Mouse (Mus musculus) heart, embryonic 10.5 days (tissue): ENCODE results near the gene Tbx10. TPM values are rescaled to one million over a fixed set of nuclear protein-coding genes. Genes with fewer than 3 reads are reported as not detected.

Experiments used
- DNase-seq: peaks from one replicate; pipeline ENCODE4 v3.0.0-alpha.2; 2017; ENCODE audit warnings: low spot score
- H3K27ac ChIP-seq: fragments of 300-500 bp; sonication (generic); 2 replicates; pipeline ENCODE4 v1.5.1; 2016; ENCODE audit warnings: mild to moderate bottlenecking
- H3K27me3 ChIP-seq: fragments of 300-500 bp; sonication (generic); 2 replicates; pipeline ENCODE4 v1.6.1; 2016; ENCODE audit warnings: mild to moderate bottlenecking; ENCODE audit not compliant: poor library complexity, insufficient read depth, severe bottlenecking
- H3K36me3 ChIP-seq: fragments of 300-500 bp; sonication (generic); 2 replicates; pipeline ENCODE4 v1.6.1; 2016; ENCODE audit warnings: mild to moderate bottlenecking, moderate library complexity
- H3K4me1 ChIP-seq: fragments of 300-500 bp; sonication (generic); 2 replicates; pipeline ENCODE4 v1.6.1; 2016; ENCODE audit warnings: mild to moderate bottlenecking
- H3K4me3 ChIP-seq: fragments of 300-500 bp; sonication (generic); 2 replicates; pipeline ENCODE4 v1.5.1; 2016; ENCODE audit warnings: mild to moderate bottlenecking, moderate library complexity
- H3K9me3 ChIP-seq: fragments of 300-500 bp; sonication (generic); 2 replicates; pipeline ENCODE4 v1.6.1; 2016; ENCODE audit warnings: mild to moderate bottlenecking, moderate library complexity
- WGBS: fragments of 180-500 bp; shearing (Covaris S2); methylation state at CpG from one replicate; pipeline ENCODE4 v1.1.7; 2016; 5-methylcytosine and 5-hydroxymethylcytosine counted together
- polyA plus RNA-seq: library from polyadenylated mRNA; unstranded; fragments of >200 nt; fragmentation: Nextera tagmentation; extraction: Ambion mirVana; gene quantifications from 2 replicates; pipeline ENCODE4 v1.2.1, GENCODE M21; 2016

The Tbx10 gene
- polyA plus RNA-seq, 1 experiment from 2014 or later, result 0.45 TPM

DNA sequence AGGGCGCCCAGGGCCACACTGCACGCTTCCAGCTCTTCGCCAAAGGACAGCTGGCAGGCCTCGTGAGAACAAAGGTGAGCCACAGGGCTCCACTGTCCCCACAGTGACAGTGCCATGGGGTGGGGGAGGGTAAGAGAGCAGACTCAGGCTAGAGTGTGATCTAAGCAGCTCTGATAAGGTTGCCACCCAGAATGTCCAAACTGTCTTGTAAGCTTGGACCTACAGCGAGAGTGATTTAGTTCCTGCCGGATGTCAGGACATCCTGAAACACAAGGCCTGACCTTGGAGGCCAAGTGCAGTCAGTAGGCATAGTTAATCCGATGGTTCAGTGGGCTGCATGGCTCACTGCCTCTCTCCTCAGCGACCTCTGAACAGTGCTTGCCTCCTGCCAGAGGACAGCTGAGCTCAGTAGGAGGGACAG, 7.3 kb upstream of the Tbx10 start:
- H3K27ac ChIP-seq, result peak overlapping the region; percentile 80
- H3K27me3 ChIP-seq, result 0 out of 2 replicates have a peak, but pooled peaks cover 4% of the 10 kb centered on the region
- no peaks in the 10 kb centered on the region for H3K9me3 ChIP-seq
- no peak for DNase-seq
- H3K4me1 ChIP-seq, result peaks cover 55% of the 10 kb centered on the region
- H3K4me3 ChIP-seq, result no peak overlapping the region
- 20% methylated on average over 8 of the region's 8 CpGs for WGBS
- no peaks in the 10 kb centered on the region for H3K36me3 ChIP-seq

DNA sequence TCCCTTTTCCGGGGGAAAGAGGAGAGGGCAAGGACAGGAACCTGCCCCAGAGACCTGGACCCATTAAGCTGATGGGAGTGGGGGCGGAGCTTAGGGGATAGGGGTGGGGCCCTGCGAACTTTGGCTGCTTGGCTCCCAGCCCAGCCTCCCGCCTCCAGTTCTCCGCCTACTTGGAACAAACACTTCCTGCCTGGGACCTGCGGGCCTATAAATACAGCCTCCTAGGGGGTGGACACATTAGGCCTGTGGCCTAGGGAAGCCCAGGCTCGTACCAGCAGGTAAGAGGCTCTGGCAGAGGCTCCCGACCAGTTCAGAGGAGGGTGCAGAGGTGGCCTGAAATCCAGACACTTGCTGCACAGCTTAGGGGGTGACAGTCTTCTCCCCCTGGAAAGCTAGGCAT, 6.2 kb upstream of the Tbx10 start, which contains the start of gene Acy3:
Acy3 (plus strand) TSS at position 237 of the 400 bp plus-strand sequence.
- 17% methylated on average over 8 of the region's 8 CpGs for WGBS
- peaks cover 66% of the 10 kb centered on the region for H3K4me1 ChIP-seq

DNA sequence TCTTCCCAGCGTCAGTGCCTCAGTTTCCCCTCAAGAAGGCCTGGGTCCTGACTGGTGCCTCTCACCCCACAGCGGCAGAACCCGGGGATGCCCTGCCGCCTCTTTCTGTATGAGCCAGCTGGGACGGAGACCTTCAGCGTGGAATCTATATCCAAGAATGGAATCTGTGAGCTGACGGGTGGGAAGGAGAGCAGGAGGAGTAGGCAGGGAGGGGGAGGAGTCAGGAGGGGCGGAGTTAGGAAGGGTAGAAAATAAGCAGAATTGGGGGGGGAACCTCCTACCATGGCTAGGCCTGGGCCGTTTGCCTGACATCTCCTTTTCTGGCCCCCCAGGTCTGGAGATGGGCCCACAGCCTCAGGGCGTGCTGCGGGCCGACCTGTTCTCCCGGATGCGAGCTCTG, 4.5 kb upstream of the Tbx10 start:
- Histone ChIP-seq H3K4me1 (peaks cover 69% of the 10 kb centered on the region), H3K36me3 (no peaks in the 10 kb centered on the region), H3K4me3 (no peak overlapping the region), H3K27me3 (0 out of 2 replicates have a peak, but pooled peaks cover 6% of the 10 kb centered on the region), H3K9me3 (no peaks in the 10 kb centered on the region), H3K27ac (no peak overlapping the region; the same call in 1 of the 2 replicates)
- DNase-seq, result no peak
- 77% methylated on average over 14 of the region's 14 CpGs for WGBS

More for the DNA sequence above, 6.2 kb upstream of the Tbx10 start, which contains the start of gene Acy3:
- H3K4me3 ChIP-seq, result peak within 1 kb of the TSS; percentile 20; the same call in 1 of the 2 replicates
- no peaks in the 10 kb centered on the region for H3K9me3 ChIP-seq
- H3K36me3 ChIP-seq, result no peaks in the 10 kb centered on the region
- peak; percentile 86 for DNase-seq
- 0 out of 2 replicates have a peak, but pooled peaks cover 6% of the 10 kb centered on the region for H3K27me3 ChIP-seq
- H3K27ac ChIP-seq, result peak within 1 kb of the TSS; percentile 80

DNA sequence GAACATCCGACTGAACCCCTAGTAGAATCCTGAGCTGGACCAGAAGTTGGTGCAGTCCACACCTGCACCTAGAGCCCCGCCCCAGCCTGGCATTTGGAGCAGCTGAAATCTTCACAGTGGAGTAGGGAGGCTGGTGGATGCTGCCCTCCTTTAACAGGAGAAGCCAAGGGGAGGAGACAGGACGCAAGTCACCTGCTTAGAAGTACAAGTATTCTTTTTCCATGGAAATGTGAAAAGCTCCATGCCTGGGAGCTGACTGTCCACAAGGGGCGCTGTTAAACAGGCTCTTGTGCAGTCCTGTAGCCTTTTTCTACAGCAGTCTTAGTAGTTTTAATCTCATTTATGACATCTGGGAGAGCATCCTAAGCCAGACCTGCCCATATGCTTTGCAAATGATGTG, 3.8 kb upstream of the Tbx10 start:
- peaks cover 62% of the 10 kb centered on the region for H3K4me1 ChIP-seq
- WGBS, result 84% methylated on average over 4 of the region's 4 CpGs
- DNase-seq, result no peak

DNA sequence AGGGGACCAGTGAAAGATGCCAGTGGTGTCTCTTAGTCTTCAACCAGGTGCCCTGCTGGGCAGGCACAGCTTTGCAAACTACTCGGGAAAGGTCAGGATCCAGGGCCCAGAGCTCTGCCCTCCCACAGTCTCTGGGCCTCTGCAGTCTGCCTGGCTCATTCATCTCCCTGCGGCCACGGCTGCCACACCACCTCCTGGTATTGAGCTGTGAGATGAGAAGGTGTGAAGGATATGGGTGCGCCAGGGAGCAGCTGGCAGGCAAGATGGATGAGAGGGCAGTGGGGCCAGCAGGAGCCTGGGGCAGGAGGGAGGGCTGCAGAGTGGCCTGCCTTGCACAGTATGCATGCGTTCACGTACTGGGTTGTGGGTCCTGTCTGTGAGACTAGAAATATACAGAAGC, 1.7 kb upstream of the Tbx10 start:
- no peaks in the 10 kb centered on the region for H3K36me3 ChIP-seq
- 0 out of 2 replicates have a peak, but pooled peaks cover 6% of the 10 kb centered on the region for H3K27me3 ChIP-seq
- whole genome bisulfite sequencing, result 56% methylated on average over 6 of the region's 6 CpGs
- H3K27ac ChIP-seq, result no peak overlapping the region
- DNase-seq, result no peak
- no peak overlapping the region for H3K4me3 ChIP-seq
- H3K4me1 ChIP-seq, result peaks cover 41% of the 10 kb centered on the region
- no peaks in the 10 kb centered on the region for H3K9me3 ChIP-seq

More for the DNA sequence above, 3.8 kb upstream of the Tbx10 start:
- Histone ChIP-seq H3K27ac (no peak overlapping the region), H3K27me3 (0 out of 2 replicates have a peak, but pooled peaks cover 6% of the 10 kb centered on the region), H3K9me3 (no peaks in the 10 kb centered on the region), H3K36me3 (no peaks in the 10 kb centered on the region), H3K4me3 (no peak overlapping the region)

DNA sequence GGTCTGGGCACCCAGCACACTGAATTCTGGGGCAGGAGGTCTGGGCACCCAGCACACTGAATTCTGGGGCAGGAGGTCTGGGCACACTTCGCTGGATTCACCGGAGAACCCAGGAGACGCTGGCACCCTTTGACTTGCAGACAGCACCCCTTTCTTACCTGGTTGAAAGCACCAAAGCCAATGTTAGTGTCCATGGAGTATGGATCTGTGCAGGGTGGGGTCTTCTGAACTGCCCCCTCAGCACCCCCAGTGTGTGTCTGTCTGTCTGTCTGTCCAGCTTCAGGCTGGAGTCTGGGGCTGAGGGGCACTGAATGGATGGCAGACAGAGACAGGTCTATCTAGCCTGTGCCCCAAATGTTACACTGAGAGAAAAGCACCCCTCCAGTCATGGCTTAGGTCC, 990 bp upstream of the Tbx10 start:
- H3K9me3 ChIP-seq, result no peaks in the 10 kb centered on the region
- no peak for DNase-seq
- H3K27me3 ChIP-seq, result 0 out of 2 replicates have a peak, but pooled peaks cover 6% of the 10 kb centered on the region
- H3K36me3 ChIP-seq, result no peaks in the 10 kb centered on the region
- no peak overlapping the region for H3K27ac ChIP-seq
- no peak overlapping the region for H3K4me3 ChIP-seq
- WGBS, result 84% methylated on average over 3 of the region's 3 CpGs
- H3K4me1 ChIP-seq, result peaks cover 34% of the 10 kb centered on the region

DNA sequence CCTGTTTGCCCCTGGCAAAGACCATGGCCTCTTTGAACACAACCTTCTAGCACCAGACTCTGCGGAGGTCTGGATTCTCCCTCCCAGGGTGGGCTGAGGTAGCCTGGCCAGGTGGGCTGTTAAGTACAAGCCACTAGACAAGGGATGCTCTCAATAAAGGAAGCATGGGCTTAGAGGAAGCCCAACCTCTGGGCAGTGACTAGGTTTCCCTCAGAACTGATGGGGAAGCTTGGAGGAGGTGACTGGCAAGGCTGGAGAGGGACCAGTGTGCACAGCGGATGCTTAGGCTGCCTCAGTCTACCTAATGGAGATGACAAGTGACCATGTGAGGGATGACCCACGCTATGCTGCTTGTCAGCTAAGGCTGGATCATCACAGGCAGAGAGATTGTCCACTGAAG, 586 bp upstream of the Tbx10 start:
- Histone ChIP-seq H3K4me1 (peaks cover 33% of the 10 kb centered on the region), H3K27ac (no peak overlapping the region), H3K27me3 (0 out of 2 replicates have a peak, but pooled peaks cover 6% of the 10 kb centered on the region), H3K4me3 (no peak overlapping the region), H3K9me3 (no peaks in the 10 kb centered on the region), H3K36me3 (no peaks in the 10 kb centered on the region)
- DNase-seq, result no peak
- WGBS, result 81% methylated on average over 3 of the region's 3 CpGs

DNA sequence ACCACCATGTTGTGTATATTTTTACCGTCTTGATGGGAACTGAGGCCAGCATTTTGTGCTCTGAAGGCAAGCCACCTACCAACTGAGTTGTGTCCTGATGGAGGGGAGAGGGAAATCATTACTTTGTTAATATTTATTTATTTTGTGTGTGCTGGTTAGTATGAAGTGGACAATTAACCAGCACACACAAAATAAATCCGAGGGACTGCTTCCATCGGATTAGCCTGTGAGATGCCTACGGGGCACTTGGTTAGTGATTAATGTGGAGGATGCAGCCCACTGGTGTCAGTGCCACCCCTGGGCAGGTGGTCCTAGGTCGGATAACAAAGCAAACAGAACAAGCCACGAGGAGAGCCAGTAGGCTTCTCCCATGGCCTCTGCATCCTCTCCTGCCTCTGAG, 2.4 kb downstream of the Tbx10 start:
- Histone ChIP-seq H3K27ac (no peak overlapping the region), H3K4me1 (peaks cover 38% of the 10 kb centered on the region), H3K27me3 (0 out of 2 replicates have a peak, but pooled peaks cover 13% of the 10 kb centered on the region), H3K36me3 (no peaks in the 10 kb centered on the region), H3K4me3 (no peak overlapping the region), H3K9me3 (no peaks in the 10 kb centered on the region)
- DNase-seq, result no peak
- 67% methylated on average over 6 of the region's 6 CpGs for WGBS

DNA sequence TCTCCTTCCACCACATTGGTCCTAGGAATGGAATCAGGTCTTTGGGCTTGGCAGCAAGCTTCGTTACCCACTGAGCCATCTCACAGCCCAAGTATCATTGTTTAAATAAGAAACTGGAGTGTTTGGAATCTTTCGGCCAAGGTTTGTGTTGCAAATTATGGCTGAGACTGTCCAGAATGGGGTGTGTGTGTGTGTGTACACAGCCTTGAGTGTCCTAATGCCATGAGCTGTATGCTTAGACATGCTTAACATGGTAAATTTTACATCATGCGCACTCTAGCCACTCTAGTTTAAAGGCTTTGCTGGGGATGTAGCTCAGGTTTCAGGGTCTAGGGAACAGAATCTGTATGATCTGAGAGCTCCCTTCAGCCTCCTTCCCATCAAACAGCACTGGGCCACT, 3.0 kb downstream of the Tbx10 start:
- H3K27me3 ChIP-seq, result 0 out of 2 replicates have a peak, but pooled peaks cover 13% of the 10 kb centered on the region
- 95% methylated on average over 3 of the region's 3 CpGs for WGBS

DNA sequence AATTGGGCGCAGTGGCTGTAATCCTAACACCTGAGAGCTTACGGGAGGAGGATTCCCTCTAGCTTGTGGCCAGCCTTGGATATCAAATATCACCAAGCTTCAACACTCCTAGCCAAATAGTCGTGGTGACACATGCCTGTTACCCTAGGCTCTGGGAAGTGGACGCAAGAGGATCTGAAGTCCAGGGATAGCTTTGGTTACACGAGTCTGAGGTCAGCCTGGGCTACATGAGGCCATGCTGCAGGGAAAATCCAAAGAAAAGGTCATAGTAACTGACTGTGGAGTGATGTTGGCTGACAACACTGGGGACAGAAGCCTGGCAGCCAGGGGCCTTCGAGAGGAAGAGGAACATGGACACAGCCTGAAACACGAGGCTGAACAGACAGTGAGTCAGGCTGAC, 3.6 kb downstream of the Tbx10 start:
- 64% methylated on average over 7 of the region's 7 CpGs for WGBS
- no peak overlapping the region for H3K4me3 ChIP-seq
- peaks cover 33% of the 10 kb centered on the region for H3K4me1 ChIP-seq
- H3K9me3 ChIP-seq, result no peaks in the 10 kb centered on the region
- H3K27ac ChIP-seq, result no peak overlapping the region
- 0 out of 2 replicates have a peak, but pooled peaks cover 9% of the 10 kb centered on the region for H3K27me3 ChIP-seq
- H3K36me3 ChIP-seq, result no peaks in the 10 kb centered on the region
- no peak for DNase-seq

More for the DNA sequence above, 3.0 kb downstream of the Tbx10 start:
- no peak overlapping the region for H3K4me3 ChIP-seq
- no peak overlapping the region for H3K27ac ChIP-seq
- no peaks in the 10 kb centered on the region for H3K36me3 ChIP-seq
- H3K9me3 ChIP-seq, result no peaks in the 10 kb centered on the region
- DNase-seq, result no peak
- peaks cover 35% of the 10 kb centered on the region for H3K4me1 ChIP-seq

DNA sequence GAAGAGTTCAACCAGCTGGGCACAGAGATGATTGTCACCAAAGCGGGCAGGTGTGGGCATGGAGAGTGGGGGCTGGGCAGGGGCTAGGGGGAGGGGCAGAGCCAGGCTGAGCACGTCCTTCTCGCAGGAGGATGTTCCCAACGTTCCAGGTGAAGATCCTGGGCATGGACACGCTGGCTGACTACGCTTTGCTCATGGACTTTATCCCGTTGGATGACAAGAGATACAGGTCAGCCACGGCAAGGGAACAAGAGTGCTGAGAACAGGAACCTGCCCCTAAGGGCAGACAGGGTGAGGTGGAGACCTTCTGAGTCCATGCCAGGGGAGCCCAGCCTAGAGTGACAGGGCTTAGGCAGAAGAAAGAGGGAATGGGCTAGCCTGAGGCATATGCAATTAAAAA, 4.2 kb downstream of the Tbx10 start:
- no peak overlapping the region for H3K4me3 ChIP-seq
- peaks cover 37% of the 10 kb centered on the region for H3K4me1 ChIP-seq
- no peak overlapping the region for H3K27ac ChIP-seq
- no peaks in the 10 kb centered on the region for H3K9me3 ChIP-seq
- no peaks in the 10 kb centered on the region for H3K36me3 ChIP-seq
- no peak for DNase-seq
- 77% methylated on average over 8 of the region's 8 CpGs for whole genome bisulfite sequencing
- 0 out of 2 replicates have a peak, but pooled peaks cover 7% of the 10 kb centered on the region for H3K27me3 ChIP-seq

DNA sequence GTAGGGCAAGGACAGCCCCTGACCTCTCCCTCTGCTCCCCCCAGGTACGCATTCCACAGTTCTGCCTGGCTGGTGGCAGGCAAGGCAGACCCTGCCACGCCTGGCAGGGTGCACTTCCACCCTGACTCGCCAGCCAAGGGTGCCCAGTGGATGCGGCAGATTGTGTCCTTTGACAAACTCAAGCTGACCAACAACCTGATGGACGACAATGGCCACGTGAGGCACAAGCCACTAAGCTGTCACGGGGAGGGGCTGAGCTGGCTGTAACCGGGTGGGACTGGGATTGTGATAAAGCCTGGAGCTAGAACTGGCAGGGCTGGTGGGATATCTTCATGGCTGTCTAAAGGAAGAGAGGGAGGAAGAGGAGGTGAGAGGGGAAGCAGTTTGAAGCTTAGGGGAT, 4.7 kb downstream of the Tbx10 start:
- WGBS, result 44% methylated on average over 8 of the region's 8 CpGs
- Histone ChIP-seq H3K9me3 (no peaks in the 10 kb centered on the region), H3K4me3 (no peak overlapping the region), H3K36me3 (no peaks in the 10 kb centered on the region), H3K27me3 (0 out of 2 replicates have a peak, but pooled peaks cover 7% of the 10 kb centered on the region), H3K27ac (no peak overlapping the region), H3K4me1 (peaks cover 40% of the 10 kb centered on the region)
- no peak for DNase-seq

DNA sequence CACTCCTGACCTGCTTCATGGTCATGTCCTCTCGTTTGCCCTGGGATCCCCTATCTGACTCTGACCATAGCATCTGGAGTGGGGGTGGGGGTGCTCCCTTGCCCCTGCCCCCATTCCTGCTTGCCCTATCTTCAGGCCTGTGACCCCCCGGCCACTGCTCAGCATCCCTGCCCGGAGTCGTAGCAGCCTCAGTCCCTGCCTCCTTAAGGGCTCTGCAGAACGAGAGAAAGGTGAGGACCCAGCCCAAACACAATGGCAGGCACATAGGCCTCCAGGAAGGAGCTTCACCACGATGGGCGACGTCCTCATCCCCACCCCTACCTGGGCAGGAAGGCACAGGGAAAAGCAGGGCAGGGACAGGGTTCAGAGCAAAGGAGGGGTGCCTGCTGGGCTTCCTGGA, 5.8 kb downstream of the Tbx10 start:
- Histone ChIP-seq H3K36me3 (no peaks in the 10 kb centered on the region), H3K4me3 (no peak overlapping the region), H3K4me1 (peaks cover 43% of the 10 kb centered on the region), H3K27me3 (0 out of 2 replicates have a peak, but pooled peaks cover 7% of the 10 kb centered on the region), H3K9me3 (no peaks in the 10 kb centered on the region), H3K27ac (no peak overlapping the region; the same call in 1 of the 2 replicates)
- no peak for DNase-seq
- WGBS, result 76% methylated on average over 8 of the region's 8 CpGs
